Mouse (Mus musculus) T-helper 2 cell (primary cell): Measurements from ENCODE around the gene Acvr1b.

ENCODE experiments used
- in situ Hi-C: fragments of 300-600 bp; cut with MboI, MseI; formaldehyde crosslinking; loops from one replicate; pipeline ENCODE4 v1.15.1; 2025; ENCODE audit warnings: high pct_unique_total_duplicates

Acvr1b gene

DNA sequence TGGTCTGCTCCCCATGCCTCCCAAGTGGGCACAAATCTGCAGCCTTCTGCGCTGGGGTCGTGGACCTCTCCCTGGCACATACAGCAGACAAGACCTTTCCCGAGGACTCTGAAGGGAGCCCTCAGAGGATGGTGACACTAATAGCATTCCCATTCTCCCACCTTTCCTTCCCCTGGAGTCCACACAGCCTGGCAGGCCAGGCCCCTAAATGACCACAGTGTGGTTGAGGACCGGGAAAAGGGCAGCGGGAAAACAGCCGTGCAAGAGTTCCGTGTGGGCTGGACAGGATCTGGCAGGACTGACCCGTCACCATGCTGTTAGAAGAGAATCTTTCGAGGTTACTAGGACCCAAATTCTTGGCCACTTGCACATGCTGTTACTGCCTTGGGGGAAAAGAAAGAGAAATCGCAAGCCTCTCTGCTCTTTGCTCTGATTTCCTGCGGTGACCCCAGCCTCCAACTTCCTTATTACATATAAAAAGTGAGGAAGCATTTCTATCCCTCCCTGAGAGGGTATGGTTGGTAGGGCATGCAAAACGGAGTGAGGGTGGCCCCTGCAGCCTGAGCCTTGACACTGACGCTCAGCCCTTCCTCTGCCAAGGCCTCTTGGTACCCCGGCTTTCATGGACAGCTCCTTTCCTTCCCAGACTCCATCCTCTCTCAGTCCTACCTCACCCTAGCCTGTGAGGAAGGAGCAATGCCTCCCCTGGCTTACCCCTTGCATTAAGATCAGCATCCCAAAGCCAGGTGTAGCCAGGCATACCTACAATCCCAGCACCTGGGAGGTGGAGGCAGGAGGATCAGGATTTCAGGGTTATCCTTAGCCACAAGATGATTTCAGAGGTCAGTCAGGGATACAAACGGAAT lies 27.5 kb upstream of the Acvr1b start:
- in situ Hi-C loops = no loop called here

DNA sequence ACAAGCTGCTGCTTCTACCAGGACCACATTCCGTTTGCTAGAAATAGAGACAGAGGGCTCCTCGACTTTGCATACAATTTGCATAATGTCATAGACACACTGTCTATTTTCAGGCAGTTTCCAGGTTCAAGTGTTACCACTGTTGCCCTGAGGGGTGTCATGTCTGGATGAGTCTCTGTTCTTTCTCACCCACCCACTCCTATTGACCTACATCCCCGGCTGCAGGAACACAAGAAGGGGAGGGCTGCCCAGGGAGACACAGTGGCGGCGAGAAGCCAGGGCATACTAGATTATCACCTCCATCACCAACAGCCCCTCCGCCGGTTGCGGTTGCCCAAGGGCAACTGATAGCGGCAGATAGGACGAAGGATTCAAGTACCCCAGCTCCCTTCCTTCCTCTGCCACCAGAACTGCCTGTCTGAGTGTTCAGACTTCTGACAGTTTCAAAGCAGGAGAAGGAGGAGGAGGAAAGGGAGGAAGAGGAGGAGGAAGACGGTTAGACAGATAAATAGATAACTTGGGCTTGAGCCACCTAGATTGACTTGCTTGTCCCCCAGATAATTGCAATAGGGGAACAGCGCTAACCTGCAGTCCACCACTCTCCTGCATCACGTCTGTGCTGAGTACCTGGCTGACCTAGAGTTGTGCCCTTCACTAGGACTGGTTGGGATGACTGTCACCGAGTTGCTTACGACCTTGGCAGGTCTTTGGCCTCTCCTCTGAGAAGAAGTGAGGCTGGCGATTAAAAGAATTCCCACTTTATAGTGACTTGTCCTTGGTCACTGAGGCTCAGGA lies 26.6 kb upstream of the Acvr1b start:
- in situ Hi-C loops = no loop called here

DNA sequence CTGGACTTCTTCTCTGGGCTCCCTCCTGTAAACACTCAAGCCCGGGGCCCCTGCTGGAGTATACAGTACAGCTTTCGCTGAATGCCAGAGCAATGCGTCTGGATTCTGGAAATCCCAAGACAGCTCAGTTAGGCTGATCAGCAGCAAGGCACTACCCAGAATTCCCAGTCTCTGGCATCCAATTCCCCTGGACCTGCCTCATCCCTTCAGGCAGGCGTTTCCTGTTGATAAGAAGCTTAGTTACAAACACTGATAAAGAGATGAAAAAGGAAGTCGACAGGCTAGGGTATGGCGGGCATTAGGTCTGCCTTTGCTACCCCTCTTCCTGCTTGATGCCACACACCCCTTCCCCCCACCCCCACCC lies 26.0 kb upstream of the Acvr1b start:
- in situ Hi-C loops = no loop called here

DNA sequence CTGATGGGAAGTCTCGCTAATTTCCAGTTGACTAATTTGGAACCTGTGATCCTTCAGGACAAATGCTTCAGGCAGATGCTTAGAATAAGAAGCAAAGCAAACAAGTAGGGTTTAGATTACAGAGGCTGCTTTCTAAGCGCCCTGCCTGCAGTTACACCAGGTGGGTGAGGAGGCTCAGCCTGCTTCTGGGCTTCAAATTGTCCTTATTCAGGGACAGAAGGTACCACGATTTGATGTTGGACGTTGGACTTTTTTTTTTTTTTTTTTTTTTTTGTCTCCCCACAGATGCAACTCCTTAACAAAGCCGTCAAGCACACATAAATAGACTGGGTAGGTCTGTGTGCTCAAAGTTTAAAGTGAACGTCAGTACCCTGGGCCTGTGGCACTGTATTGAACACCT lies 25.3 kb upstream of the Acvr1b start:
- in situ Hi-C loops = no loop called here

DNA sequence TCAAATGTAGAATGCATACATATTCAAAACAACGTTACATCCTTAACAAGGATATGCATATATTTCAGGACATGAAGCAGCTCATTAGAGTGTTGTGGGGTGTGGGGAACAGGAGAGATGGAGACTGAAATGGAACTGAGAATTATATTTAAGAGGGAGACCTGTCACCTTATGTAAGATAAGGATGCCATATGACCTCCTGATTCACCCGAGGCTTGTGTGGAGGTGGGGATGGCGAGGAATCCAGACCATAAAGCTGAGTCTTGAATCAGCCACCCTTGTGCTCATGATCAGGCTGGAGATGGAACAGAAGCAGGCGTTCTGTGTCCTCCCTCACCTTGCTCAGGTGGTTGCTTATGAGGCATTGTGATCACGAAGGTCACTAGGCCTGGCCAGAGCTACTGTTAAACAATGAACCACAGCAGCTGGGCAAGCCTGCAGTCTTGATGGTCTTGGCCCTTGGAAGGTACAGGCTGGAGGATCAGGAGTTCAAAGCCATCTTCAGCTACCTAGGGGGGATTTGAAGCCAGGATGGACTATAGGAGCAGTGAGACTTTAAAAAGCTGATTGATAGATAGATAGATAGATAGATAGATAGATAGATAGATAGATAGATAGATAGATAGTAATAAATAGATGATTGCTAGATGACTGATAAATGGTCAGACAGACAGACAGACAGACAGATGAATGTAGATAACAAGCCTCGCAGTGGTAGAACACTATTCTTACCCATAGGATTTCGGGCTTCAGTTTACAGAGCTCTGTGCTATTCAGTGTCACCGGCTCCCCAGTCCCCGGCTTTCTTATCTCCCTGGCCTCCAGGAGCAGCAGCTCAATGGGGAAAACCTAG lies 22.2 kb upstream of the Acvr1b start:
- in situ Hi-C loops = no loop called here

DNA sequence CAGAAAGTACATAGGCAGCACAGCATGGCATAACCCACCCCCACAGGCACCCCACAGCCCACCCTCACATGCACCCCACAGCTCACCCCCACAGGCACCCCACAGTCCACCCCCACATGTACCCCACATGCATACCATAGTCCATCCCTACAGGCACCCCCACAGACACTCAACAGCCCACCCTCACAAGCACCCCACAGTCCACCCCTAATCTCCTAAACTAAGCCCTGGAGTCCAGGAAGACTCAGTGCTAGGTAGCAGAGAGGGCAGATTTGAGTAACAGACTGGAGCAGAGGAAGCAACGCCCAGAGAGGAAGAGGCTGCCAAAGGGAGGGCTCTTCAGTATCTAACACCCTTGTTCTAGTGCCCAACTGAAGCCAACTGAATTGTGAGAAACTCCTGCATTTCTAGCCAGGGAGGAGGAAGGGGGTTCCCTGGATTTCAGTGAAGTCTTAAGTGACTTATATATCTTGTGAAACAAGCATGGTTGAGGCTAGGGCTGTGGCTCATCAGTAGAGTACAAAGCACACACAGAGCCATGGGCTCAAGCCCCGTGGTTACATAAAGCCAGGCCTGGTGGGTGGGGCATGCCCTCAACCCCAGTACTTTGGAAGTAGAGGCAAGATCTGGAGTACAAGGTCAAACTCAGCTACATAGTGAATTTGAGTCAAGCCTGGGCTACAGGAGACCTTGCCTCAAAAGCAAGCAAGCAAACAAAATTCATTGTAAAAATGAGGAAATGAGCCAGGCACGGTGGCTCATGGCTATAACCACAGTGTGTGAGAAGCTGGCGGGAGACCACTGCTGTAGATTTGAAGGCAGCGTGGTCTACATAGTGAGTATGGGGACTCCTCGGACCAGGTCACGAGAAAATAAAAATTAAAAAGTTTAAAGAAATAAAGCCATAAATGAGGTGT lies 18.9 kb upstream of the Acvr1b start:
- in situ Hi-C loops = no loop called here

DNA sequence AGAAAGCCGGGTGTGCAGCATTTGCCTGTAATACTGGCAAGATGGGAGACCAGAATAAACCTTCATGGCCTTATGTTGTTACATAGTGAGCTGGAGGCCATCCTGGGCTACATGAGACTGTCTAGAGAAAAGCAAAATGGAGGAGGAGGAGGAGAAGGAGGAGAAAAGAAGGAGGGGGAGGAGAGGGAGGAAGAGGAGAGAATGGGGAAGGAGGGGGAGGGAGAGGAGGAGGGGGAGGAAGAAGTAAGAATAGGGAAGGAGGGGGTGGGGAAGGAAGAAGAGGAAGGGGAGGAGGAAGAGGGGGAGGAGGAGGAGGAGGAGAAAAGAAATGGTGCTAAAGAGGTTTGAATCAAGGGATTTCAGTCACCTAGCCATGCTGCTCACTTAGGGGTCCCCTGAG lies 13.7 kb upstream of the Acvr1b start:
- in situ Hi-C loops = no loop called here

DNA sequence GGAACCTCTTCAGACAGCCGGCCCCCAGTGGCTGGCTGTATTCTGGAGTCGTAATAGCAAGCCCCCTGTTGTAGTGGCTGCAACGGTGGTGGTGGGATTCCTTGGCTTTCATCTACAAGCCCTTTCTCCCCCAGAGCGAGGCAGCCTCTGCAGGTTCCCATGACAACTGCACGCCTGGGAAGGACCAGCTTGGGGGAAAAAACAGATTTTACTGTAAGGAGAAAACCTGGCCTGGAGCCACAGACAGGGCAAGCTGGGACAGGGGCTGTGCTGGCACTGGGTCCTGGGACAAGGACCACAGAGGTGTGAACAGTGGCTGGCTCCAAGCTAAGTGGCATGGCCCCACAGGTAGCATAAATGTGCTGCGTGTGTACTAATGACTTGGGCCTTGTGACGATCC lies 13.3 kb upstream of the Acvr1b start:
- in situ Hi-C loops = no loop called here

DNA sequence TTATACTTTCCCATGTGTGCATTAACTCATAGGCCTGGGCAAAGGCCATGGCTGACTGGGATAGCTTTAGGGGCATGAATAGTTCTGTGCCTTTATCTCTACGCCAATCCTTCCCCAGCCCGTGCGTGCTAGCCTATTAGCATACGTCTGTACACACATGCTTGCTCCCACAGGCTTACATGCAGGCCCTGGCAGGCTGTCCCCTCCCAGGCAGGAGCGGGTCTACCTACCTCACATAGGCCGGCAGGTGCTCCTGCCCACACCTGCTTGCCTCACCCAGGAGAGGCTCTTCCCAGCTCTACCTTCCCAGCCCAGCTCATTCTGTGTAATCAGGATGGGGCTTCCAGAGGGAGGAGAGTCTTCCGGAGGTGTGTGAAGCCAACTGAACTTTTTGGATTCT lies 12.3 kb upstream of the Acvr1b start:
- in situ Hi-C loops = no loop called here

DNA sequence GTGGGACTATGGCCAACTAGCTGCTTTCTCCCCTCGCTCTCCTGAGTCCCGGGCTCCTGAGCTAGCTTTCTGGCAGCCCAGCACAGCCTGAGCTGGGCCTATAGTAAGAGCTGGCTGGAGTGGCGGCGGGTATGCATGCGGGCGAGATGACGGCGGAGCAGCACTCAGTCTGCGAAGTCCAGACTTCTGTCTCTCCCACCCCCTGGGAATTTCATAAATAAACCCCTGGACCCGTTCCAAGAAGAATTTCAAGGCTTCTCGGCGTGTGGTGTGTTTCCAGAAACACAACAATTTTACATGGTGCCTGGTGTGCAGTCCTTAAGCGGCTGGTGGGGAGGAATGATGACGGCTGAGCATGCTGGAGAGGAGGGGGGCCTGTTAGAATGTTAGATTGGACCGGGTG lies 10.8 kb upstream of the Acvr1b start:
- in situ Hi-C loops = no loop called here

DNA sequence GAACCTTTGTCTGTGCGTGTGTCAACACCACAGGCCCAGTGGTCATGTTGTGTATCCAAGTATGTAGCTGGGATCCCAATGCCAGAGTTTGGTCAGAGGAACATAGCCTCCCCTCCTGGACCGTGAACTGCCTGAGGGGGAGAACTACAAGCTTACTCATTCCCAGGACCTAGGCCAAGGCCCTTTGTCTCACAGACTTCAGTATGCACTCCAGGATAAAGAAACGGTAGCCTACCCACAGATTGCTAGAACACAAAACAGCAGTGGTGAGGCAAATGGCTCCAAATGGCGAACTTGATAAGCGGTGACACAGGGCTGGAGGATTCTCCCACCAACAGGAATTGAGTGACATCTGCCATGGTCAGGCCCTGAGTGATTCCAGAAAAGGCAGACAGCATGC lies 10.0 kb upstream of the Acvr1b start:
- in situ Hi-C loops = no loop called here

DNA sequence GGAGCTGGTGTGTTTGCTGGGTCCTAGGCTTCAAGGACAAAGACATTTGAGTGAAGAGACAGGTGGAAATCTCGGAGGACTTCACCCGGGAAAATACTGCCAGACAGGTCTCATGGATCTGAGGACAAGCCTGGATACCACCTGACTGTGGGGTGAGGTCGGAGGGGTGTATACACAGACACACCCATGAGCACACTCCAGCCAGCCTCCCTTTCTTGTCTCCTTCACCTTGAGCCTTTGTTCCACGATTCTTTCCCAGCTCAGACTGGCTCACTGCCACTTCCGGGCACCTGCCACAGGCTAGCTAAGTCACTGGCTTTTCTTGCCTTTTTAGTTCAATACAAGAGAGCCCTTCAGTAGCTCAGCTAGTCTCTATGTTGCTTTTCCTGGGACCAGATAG lies 9.6 kb upstream of the Acvr1b start:
- in situ Hi-C loops = no loop called here

DNA sequence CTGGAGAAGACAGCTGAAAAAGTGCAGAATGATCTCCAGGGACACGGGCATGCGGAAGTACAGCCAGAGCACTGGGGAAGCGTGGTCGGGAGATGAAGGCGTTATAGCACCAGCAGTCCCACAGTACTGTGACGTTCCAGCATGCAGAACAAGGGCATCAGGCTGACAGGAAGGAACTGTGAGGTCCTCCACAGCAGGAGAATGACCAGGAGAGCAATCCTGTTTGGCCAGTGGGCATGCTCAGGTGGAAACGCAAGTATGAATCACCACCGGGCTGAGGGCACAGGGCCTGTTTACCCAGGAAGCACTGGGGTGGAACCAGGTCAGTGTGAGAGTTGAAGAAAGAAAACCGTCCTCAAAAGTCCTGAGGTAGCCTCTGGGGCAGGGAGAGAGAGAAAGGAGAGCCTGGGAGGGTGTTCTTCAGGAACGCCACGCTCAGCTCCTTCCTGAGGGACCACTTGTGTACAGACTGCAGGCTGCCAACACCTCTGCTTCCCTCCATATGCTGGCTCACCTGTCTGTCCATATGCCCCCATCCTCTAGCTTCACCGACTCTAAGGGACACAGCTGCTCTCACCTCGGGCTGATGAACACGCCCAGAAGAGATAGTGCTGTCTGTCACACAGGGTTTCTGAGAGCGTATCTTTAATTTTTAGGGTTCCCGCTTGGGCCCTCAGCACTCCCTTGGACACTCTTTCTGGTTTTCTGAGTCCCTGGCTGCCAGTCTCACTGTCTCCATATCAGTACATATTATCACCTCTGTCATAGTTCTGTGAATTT lies 8.0 kb upstream of the Acvr1b start:
- in situ Hi-C loops = no loop called here

DNA sequence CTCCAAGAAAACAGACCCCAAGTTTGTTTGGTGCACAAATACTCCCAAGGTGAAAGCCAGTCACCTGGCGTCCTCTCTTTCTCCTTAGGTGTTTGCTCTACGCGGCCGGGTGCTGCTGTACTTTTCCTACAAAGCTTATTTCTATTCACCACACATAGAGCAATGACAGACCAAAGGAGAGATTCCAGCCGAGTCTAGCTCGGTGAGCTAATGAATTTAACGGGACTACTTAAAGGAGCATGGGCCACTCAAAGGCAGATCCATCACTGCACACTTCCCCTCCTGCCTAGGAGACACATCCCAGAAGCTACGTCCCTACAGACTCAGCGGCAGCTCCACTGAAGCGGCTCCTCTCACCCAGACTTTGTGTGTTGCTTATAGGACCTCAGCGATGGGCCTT lies 6.3 kb upstream of the Acvr1b start:
- in situ Hi-C loops = no loop called here

DNA sequence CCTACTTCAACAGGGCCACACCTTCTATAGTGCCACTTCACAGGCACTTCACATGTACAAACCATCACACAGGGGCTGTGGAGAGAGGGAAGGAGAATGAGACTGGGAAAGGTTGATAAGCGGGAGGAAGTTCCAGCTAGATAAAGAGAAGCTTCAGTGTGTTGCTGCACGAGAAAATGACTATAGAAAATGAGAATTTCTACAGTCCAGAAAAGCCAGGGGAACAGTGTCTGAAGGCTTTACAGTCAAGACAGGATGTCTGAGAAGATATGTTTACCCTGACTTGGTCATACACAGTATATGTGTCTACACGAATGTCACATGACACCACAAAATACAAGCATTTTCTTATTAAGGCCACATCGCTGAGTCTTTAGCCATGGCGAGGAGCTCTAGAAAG lies 4.0 kb upstream of the Acvr1b start:
- in situ Hi-C loops = loop anchor here (10.0 kb wide), 1 partner anchor 1075 kb away; no protein-coding TSS in a partner anchor

DNA sequence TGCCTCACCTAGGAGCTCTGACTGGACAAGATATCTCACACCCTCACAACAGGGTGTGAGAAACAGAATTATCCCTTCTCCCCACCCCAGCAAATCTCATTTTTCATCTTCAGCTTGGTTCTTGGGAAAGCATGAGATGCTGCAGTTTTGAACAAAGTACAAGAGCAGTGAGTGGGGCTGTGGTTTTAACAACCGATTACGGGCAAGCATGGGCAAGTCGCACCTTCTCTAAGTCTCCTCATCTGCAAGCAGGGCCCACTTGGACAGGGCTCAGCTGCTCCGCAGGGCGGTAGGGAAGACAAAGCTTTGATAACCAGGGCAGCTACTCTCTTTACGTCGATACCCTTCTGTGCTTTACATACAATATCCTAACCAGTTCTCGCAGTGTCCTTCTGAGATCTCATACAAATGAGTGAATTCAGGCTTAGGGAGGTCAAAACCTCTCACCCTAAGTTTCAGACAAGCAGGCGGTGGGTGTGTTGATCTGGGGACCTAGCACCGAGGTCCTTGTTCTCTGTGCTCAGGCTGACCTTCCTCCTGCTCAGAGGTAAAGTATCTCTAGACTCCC lies 3.4 kb upstream of the Acvr1b start:
- in situ Hi-C loops = loop anchor here (10.0 kb wide), 1 partner anchor 1076 kb away; no protein-coding TSS in a partner anchor

DNA sequence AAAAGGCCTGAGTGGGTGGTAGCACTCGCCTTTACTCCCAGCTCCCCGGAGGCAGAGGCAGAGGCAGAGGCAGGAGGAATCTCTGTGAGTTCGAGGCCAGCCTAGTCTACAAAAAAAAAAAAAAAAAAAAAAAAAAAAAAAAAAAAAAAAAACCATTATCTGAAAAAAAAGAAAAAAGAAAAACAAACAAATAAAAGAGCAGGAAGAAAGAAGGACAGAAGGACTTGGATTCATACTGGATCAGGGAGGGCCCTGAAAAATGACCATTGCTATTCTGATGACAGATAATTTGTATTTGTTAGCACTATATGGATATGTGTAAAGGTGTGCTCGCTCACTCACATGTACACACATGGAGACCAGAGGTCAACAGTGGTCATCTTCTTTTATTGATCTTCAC lies 2.6 kb upstream of the Acvr1b start:
- in situ Hi-C loops = loop anchor here (10.0 kb wide), 1 partner anchor 1076 kb away; no protein-coding TSS in a partner anchor

DNA sequence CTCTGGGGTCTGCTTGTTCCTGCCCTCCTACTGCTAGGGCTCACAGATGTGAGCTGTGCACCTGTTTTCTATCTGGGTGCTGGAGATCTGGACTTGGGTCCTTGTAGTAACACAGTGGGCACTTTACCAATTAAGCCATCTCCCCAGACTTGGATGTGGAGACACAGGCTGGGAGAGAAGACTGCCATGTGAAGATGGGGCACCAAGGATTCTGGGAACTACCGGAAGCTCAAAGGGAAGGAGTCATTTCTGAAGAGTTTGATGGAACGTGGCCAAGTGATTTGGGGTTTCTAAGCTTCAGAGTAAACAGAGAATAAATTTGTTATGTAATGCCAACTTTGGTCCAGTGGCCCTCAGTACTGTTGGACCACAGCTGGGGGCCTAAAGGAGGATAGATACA lies 1.9 kb upstream of the Acvr1b start:
- in situ Hi-C loops = loop anchor here (10.0 kb wide), 1 partner anchor 1077 kb away; no protein-coding TSS in a partner anchor

DNA sequence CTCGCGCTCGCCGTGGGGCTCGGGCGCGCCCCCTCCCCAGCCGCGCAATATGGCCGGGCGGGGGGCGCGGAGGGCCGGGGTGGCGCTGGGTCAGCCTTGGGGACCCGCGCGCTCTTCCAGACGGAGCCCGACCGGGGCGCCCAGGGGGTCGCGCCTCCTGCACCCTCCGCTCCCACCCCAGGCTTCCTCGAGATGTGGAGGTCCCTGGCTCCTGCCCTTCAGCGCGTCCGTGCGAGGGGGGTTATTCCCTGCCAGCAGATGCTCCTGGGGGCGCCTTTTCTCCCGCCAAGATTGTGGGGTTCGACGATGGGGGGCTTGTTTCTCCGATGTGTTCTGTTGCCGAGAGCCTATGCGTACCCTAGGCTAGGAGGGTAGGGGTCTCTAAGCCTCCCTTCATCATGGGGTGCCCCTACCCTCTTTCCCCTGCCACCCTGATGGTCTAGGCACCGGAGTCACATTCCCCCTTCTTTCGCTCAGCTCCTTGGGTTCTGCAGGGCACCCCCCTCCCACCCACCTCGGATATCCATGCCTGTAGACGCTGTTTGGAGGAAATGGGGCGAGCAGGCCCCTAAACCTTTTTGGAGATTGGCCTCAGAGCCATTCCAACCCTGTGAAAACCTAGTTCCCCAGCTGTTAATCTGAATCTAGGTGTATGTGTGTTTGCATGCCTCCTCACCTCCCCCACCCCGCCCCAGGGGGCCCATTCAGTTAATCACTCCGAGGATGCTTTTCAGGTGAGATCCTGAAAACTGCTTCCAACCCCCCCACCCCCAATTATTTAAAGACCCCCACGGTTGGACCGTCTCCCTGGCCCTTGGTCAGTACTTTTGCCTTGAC lies 645 bp downstream of the Acvr1b start:
- in situ Hi-C loops = loop anchor here (10.0 kb wide), 1 partner anchor 1080 kb away; no protein-coding TSS in a partner anchor
